Mouse (Mus musculus) embryonic stem cell, embryonic (primary cell): Measurements from ENCODE around the gene Stard9.

Experiments used
- CTCF ChIA-PET, 4 experiments: fragments of 300-600 bp in 2 of 4; fragments of 350-600 bp in 2 of 4; sonication (Branson Sonifier 250); formaldehyde crosslinking; loops; one replicate each; lab custom pipeline; 2022; ENCODE audit warnings: inconsistent platforms in 2 of 4; lab: Charles Lee
- POLR2A ChIA-PET, 4 experiments: fragments of 300-600 bp in 2 of 4; fragments of 350-600 bp in 2 of 4; sonication (Branson Sonifier 250); formaldehyde crosslinking; loops; one replicate each; lab custom pipeline; 2022; ENCODE audit warnings: antibody characterized with exemption in 4 of 4, inconsistent platforms in 1 of 4; lab: Charles Lee

The Stard9 gene

DNA sequence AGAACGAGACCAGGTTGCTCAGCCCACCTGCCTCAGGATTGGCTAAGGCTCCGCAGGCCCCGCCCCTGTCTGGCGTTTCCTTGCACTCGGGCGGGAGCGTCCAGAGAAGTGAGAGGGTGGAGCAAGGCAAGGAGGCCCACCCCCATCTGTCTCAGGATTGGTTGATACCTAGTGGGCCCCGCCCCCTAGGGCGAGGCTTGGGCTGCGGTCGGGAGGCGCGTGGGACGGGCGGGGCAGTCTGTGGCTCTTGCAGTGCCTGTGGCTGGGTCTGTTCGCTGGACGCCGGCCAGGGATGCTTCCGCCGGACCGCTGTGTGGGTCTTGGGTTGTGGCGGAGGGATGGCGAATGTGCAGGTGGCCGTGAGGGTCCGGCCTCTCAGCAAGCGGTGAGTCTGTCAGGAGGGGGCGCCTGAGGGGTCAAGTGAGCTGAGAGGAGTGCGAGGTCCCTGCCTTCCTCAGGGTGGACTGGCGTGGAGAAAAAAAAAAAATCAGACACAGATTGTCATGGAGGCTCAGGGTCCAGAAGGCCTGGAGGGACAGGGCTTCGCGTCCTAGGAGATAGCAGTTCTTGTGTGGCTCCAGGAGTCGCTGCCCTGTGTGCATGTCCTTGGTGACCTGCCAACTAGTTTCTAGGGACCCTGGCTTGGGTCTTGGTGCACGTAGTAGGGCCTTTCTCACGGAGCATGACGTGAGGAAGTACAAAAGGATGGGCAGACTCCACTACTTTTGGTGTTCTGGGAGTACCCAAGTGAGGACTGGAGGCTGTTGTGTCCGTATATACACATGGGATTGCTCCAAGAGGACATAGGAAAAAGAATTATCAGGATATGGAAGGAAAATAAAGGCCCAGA lies at the start of gene Stard9:
Gene Stard9, plus strand, starts transcription at position 236 of the 850 bp plus-strand sequence.
- POLR2A ChIA-PET: interaction anchor here (0.6 to 4.3 kb wide), 16 partner anchors 12 to 168 kb away, joined by 3 to 16 read pairs (median 4); partner anchors contain the start of genes Lrrc57 (in 4 of the 4) and Haus2 (in 3 of the 4)
- CTCF ChIA-PET: no interaction called here

DNA sequence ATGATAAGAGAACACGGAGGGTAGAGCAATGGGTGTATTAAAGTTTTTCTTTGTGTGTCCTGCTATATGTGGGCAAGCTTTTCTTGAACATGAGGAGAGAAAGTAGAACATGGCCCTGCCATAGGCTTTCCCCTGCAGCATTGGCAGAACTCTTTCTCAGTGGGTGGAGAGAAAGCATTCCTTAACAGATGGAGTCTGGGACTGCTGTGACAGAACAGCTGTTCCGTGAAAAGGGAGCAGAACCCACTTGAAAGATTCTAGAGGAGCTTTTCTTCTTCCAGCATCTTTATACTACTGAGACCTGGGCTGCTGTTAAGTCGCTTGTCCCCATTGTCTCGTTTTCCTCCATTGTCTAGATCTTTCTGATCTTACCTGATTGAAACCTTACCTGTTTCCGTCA lies 39.2 kb upstream of the Stard9 start:
- ChIA-PET POLR2A (interaction anchor here in 3 of 4 experiments (0.5 to 4.6 kb wide), 6 partner anchors 17 to 359 kb away, joined by 3 to 44 read pairs (median 6); partner anchors contain the start of genes Haus2 (in 2 of the 3), Lrrc57 (in 2 of the 3) and Snap23 (in 1 of the 3)), CTCF (no interaction called here)

DNA sequence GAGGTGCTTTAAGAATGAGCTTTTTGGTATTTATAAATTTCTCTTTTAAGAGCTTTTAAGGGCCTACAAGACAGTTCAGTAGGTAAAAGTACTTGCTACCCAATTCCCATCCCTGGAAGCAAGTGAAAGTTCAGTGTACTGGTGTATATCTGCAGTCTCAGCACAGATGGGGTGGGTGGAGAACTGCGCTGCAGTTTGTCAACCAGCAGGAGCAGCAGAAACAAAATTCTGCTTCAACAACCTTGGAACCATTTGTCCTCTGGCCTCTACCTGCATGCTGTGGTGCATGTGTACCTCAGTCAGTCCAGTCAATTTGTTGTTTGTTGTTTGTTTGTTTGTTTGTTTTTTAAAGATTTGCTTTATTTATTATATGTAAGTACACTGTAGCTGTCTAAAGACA lies 36.7 kb upstream of the Stard9 start:
- CTCF ChIA-PET: interaction anchor here in 1 of 4 experiments (0.7 kb wide), 1 partner anchor 408 kb away, joined by 7 read pairs; no protein-coding TSS in a partner anchor
- POLR2A ChIA-PET: interaction anchor here in 2 of 4 experiments (0.7 to 4.6 kb wide), 6 partner anchors 9 to 415 kb away, joined by 3 to 44 read pairs (median 8); partner anchors contain the start of genes Haus2 (in 2 of the 2), Lrrc57 (in 2 of the 2) and Zfp106 (in 1 of the 2)

DNA sequence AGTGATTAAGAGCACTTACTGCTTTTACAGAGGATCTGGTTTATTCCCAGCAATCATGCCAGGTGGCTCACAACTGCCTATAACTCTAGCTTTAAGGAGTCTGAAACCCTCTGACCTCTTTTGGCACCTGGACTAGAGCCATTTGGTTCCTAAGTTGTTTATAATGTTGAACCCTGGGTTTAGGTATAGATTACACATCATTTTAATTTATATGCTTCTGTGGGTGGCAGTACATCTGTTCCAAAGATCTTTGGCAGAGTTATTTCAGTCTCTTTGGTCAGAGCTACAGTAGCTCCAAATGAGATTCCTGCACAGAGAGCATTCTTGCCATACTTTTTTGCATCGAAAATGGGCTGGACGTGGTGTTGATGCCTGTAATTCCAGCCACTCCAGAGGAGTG lies 31.2 kb upstream of the Stard9 start:
- ChIA-PET CTCF (interaction anchor here in 1 of 4 experiments (0.6 kb wide), 1 partner anchor 425 kb away, joined by 3 read pairs; no protein-coding TSS in a partner anchor), POLR2A (interaction anchor here in 1 of 4 experiments (2.8 kb wide), 1 partner anchor 11 kb away, joined by 15 read pairs; the partner anchor contains the start of genes Haus2 and Lrrc57)

DNA sequence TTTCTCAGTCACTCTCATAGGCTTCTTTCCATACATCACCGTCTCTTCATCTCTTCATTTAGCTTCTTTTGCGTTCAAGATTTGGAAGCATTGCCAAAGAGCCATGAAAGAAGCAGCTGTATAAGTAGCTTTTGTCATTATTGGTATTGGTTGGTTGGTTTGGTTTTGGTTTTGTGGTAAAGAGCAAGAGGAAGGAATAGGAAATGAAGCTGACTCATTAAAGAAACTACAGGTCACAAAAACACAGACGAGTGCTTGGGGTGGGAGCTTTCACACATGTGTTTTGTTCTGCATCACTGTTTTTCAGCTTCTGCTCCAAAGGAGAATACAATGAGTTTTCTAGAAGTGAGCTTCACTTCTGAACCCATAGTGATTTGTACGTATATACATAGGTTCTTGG lies 29.4 kb upstream of the Stard9 start:
- ChIA-PET POLR2A (interaction anchor here in 1 of 4 experiments (1.7 to 2.8 kb wide), 2 partner anchors 9 to 11 kb away, joined by 4 to 15 read pairs; partner anchors contain the start of genes Haus2 and Lrrc57), CTCF (no interaction called here)

DNA sequence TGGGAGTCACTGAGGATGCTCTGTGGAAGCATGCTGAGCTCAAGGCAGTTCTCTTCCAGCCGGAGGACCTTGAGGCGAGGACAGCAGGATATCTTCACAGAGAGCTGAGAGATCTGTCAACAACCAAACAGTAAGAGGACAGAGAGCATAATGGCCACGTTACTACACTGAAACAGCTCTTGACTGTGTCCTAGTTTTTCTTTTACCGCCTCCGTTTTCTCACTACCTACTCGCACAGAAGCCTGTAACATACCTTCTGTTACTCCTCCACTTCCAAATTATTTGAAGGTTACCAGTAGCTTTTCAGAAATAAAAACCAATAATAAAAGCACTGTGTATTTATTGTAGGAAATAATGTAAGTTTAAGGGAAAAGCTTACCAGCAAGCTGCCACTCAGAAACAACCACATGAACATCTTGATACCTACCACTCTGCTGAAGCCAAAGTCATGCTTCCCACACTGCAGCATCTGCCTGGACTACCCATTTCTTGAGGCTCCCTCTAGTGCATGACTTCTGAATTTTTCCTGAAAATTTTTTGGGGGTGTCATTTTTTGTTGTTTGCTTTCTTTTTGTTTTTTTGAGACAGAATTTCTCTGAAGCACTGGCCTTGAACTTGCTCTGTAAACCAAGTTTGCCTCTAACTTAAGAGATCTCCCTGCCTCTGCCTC lies 22.8 kb upstream of the Stard9 start:
- ChIA-PET CTCF (interaction anchor here in 2 of 4 experiments (0.6 to 1.4 kb wide), 2 partner anchors 128 to 1871 kb away, joined by 3 to 5 read pairs; no protein-coding TSS in a partner anchor), POLR2A (interaction anchor here in 2 of 4 experiments (0.8 to 5.3 kb wide), 4 partner anchors 10 to 15 kb away, joined by 3 to 44 read pairs (median 5); no protein-coding TSS in a partner anchor)

DNA sequence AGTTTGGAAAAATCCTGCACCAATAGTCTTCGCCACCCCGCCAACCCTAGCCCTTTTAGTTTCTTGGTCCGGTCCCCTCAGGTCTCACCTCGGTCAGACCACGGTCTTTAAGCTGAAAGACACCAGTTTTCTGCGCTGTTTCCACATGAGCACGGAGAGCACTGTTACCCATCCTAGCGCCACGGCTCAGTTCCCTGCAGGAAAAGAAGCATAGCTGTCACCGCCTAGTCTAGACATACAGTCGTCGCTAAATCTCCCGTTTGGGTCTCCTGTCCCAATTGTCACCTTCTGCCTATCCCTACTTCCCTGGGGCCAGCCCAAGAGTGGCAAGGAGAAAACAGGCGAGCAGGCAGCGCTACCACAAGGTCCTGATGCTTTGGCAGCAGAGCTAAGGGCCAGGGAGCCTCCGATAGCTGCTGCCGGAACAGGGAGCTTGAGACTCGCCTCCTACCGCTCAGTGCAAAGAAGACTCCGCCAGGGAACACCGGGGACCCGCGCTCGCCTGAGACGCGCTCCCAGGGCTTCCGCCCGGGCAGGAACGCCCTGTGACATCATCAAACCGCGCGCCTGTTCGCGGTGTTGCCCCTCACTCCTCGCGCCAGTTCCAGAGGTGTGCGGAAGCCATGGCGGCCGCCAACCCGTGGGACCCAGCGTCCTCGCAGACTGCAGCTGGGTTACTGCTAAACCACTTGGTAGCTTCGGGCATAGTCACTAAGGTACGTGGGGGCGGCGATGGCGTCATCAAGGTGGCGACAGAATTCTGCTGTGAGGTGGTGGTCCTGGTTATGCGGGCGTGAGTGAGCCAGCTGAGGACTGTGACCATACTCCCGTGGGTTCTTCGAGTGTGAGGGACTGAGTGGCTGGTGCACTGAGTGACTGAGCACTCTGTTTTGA lies 19.8 kb upstream of the Stard9 start, which contains the start of the genes Haus2 and Lrrc57:
Gene Haus2, plus strand, starts transcription at position 554 of the 894 bp plus-strand sequence.
Gene Lrrc57, minus strand, starts transcription at position 691 of the 894 bp plus-strand sequence.
- ChIA-PET POLR2A (interaction anchor here (0.5 to 5.3 kb wide), 72 partner anchors 9 to 826 kb away, joined by 3 to 44 read pairs (median 4); partner anchors contain the start of genes Stard9 (in 3 of the 4), Ttbk2 (in 2 of the 4), Vps39 (in 2 of the 4) and Zfp106 (in 2 of the 4)), CTCF (interaction anchor here in 2 of 4 experiments (0.6 to 2.7 kb wide), 3 partner anchors 102 to 868 kb away, joined by 3 to 9 read pairs (median 5); no protein-coding TSS in a partner anchor)

DNA sequence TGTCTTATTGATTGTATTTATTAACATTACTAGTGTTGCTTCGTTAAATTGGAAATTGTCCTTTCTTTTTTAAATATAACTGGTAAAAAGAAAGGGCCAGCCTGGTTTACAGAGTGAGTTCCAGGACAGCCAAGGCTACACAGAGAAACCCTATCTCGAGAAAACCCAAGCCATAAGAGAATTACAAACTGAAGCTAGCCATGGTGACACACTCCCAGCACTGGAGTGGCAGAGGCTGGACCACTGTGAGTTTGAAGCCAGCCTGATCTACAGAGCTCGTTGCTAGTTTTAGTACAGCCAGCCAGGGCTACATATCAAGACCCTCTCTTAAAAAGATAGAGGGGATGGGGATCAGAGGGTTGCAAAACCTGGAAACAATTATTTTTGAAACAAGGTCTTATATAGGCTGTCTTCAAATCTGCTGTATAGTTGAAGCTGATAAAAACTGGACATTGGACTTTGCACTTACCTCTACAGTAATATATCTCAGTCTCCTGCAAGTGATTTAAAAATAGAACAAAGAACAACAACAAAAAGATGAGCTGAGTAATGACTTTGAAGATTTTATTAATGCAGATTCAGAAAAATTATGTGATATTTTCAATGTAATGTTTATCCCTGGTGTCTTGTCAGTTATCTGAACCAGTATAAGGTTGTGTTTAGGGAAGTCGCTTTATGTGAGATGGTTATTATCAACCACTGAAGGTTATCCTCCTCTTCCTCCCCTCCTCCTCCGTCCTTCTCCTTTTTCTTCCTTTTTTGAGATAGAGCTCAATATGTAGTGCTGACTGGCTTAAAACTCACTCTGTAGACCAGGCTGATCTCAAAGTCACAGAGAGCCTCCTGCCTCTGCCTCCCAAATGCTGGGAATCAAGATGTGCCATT lies 12.4 kb upstream of the Stard9 start:
- CTCF ChIA-PET: interaction anchor here in 1 of 4 experiments (1.1 kb wide), 1 partner anchor 138 kb away, joined by 4 read pairs; no protein-coding TSS in a partner anchor
- POLR2A ChIA-PET: interaction anchor here in 2 of 4 experiments (0.6 to 1.1 kb wide), 4 partner anchors 12 to 54 kb away, joined by 3 to 4 read pairs (median 4); partner anchors contain the start of gene Zfp106 (in 2 of the 2)

DNA sequence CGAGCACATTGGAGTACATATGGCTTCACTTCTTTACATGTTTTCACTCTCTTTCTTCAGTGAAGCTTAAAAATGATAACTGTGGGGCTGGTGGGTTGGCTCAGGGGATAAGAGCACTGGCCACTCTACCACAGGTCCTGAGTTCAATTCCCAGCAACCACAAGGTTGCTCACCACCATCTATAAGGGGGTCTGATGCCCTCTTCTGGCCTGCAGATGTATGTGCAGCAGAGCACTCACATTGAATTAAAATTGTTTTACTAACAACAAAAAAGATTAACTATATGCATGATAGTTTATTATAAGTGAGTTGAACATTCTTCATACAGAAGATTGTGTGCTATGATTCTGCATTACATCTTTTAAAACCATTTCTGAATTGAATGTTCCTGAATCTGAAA lies 9.4 kb upstream of the Stard9 start:
- POLR2A ChIA-PET: interaction anchor here in 3 of 4 experiments (0.9 to 1.3 kb wide), 4 partner anchors 10 to 141 kb away, joined by 3 to 7 read pairs (median 4); partner anchors contain the start of genes Haus2 (in 2 of the 3) and Lrrc57 (in 2 of the 3)
- CTCF ChIA-PET: interaction anchor here in 3 of 4 experiments (0.8 to 2.9 kb wide), 3 partner anchors 141 kb away, joined by 3 to 21 read pairs (median 6); no protein-coding TSS in a partner anchor

DNA sequence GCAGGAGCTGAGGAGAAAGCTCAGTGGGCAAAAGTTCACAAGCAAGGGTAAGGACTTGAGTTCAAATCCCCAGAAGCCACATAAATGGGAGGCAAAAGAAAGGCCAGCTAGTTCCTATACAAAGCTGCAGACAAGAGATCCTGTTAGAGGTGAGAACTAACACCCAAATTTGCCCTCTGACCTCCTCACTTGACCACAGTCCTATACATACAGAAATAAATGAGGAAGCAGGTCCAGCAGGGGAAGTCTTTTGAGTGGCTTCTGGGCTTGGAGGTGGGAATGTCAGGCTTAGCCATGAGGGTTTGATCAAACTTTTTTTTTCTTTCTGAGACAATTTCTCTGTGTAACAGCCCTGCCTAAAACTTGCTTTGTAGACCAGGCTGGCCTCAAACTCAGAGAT lies 6.0 kb upstream of the Stard9 start:
- ChIA-PET CTCF (interaction anchor here in 3 of 4 experiments (0.6 to 1.0 kb wide), 3 partner anchors 144 to 304 kb away, joined by 3 to 5 read pairs (median 3); no protein-coding TSS in a partner anchor), POLR2A (interaction anchor here in 1 of 4 experiments (1.1 kb wide), 1 partner anchor 10 kb away, joined by 3 read pairs; no protein-coding TSS in a partner anchor)

DNA sequence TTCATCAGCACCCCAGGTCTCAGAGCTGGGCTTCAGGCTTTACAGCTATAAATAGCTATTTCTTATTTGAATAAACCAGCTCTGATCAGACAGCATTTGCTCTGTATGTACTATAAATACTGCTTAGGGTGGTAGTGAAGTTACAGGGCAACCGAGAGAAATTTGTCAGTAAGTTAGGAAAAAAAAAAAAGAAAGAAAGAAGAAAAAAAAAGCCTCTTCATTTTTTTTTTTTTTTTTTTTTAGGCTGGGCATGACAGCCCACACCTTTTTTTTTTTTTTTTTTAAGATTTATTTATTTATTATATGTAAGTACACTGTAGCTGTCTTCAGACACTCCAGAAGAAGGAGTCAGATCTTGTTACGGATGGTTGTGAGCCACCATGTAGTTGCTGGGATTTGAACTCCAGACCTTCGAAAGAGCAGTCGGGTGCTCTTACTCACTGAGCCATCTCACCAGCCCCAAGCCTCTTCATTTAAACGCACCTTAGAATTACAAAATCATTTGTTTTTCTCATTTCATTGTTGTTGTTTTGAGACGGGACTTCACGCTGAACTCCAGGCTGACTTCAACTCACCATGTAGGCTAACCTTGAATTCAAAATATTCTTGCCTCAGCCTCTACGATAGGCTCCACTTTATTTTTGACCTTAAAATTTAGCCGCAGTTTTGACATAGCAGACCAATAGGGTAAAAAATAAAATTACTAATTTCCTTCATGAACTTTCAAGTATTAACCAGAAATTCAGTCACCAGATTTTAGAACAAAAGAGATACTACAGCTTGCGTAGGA lies 650 bp upstream of the Stard9 start:
- POLR2A ChIA-PET: interaction anchor here (0.6 to 4.3 kb wide), 20 partner anchors 12 to 249 kb away, joined by 3 to 16 read pairs (median 3); partner anchors contain the start of genes Lrrc57 (in 4 of the 4) and Haus2 (in 3 of the 4)
- CTCF ChIA-PET: no interaction called here

DNA sequence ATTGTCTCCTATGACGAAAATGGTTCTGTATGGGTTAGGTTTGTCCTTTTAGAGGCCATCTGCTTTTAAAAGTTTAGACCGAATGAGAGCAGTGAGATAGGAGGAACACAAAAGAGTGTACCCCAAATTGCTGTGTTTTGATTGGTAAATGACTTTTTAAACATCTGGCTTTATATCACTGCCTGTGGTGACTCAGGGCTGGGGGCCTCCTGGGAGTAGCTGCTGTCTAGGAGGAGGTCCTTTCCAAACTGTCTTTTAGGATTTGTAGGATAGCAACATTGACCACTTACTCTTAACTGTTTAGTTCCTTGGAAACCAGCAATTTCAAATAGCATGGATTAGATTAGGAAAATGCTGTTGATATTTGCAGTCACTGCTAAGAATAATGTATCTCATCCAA lies 1.3 kb downstream of the Stard9 start:
- ChIA-PET CTCF (interaction anchor here in 1 of 4 experiments (0.7 kb wide), 1 partner anchor 244 kb away, joined by 3 read pairs; no protein-coding TSS in a partner anchor), POLR2A (interaction anchor here in 1 of 4 experiments (1.1 to 4.3 kb wide), 2 partner anchors 12 to 25 kb away, joined by 4 to 16 read pairs; no protein-coding TSS in a partner anchor)

DNA sequence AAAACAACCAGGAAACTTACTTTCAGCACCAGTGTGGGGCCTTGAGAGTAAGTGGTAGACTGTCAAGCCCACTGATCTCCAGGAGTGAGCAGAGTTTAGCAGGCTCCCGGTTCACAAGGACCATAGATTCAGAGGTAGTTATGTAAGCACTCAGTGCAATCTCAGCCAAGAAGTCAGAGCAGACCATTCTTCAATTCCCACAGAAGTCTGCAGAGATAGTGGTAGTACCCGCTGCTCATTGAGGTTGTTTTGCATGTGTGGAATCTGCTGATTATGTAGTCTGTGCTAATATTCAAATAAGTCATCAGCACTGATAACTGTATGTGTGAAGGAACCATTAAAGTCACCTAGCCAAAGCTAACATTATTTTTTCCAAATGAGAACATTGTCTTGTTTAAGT lies 1.7 kb downstream of the Stard9 start:
- ChIA-PET POLR2A (interaction anchor here in 1 of 4 experiments (4.3 kb wide), 1 partner anchor 12 kb away, joined by 16 read pairs; no protein-coding TSS in a partner anchor), CTCF (no interaction called here)

DNA sequence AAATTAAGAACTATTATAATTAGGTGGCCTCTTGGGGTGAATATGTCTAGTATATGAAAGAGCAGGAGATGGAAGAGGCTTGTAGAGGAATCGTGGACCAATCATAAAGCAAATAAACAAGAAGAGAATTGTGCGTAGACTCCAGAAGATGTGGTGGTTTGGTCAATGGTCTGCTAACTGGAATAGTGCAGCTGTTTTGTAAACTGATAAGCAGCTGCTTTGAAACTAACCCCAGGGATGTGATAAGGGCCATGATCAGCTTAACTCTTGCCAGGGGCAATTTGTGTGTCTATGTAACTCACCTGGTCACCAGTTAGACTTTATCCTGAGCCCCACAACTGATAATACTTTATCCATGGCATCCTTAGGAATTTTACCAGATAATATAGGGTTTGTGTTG lies 2.6 kb downstream of the Stard9 start:
- CTCF ChIA-PET: no interaction called here
- POLR2A ChIA-PET: interaction anchor here in 2 of 4 experiments (1.2 to 4.3 kb wide), 3 partner anchors 11 to 23 kb away, joined by 3 to 16 read pairs (median 4); partner anchors contain the start of genes Haus2 (in 2 of the 2) and Lrrc57 (in 2 of the 2)
